Mouse (Mus musculus) left cerebral cortex, postnatal 4 days (tissue): Measurements from ENCODE around the gene Map6d1. TPM values are rescaled to one million over a fixed set of nuclear protein-coding genes. Genes with fewer than 3 reads are reported as not detected.

Experiments used
- DNase-seq: peaks from one replicate; pipeline ENCODE4 v3.0.0-alpha.2; 2022
- intact Hi-C: fragments of 180-260 bp; cut with DNase I; formaldehyde crosslinking; loops from one replicate; pipeline ENCODE4 v1.15.1; 2025
- total RNA-seq, 2 experiments: library from RNA; stranded (reverse); gene quantifications; 2 replicates each; pipeline ENCODE4 v1.2.3; 2021

Map6d1 gene
- total RNA-seq, 2 experiments from 2014 or later = 8.4 to 9.0 TPM

DNA sequence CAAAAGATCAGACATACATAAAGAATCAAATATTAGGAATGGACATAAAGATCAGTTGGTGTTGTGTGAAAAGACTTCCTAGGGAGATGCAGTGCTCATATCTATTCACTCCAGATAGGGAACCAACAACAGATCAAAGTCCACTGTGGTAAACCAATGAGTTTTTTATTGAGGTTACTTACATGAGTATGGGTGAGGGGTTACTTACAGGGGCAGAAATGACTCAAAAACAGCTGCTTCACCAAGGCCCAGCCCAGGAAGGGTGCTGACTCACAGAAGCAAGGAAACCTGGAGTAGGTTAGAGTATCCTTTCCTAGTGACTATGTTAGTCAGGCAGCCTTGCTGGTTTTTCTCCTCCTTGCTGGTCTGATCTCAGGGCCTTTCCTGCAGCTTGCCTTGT is 49.1 kb downstream of the Map6d1 start:
- DNase-seq = no peak
- intact Hi-C loops = no loop called here

DNA sequence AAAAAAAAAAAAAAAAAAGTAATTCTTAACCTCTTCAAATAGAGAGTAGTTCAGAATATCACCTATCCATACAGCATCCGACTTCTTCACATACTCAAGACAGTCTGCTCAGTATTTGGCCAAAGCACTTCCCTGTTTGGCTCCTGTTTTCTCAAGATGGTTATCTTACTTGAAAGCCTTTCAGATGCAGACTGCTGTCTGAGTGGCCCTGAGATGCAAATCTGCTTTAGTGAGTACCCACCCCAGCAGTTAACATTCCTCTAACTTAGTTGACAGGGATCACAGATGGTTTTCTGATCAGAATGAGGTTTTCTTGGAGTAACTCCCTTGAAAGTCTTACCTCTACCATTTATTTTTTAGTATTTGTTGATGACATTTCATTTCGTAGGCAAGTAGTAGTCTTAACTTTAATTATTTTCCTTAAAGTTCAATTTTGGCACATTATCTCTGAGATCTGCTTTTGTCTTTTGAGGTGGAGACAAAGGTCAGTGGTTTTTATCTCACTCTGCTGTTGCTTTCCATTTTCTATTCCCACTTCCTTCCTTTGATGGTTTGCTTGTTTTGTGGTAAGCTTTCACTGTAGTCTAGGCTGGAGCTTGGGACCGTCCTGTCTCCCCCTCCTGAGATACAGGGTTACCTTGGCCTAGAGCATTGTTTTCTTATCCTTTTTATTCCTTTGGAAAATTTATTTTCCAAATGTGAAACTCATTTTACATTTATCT is 49.8 kb downstream of the Map6d1 start:
- intact Hi-C loops = no loop called here
- no peak for DNase-seq

DNA sequence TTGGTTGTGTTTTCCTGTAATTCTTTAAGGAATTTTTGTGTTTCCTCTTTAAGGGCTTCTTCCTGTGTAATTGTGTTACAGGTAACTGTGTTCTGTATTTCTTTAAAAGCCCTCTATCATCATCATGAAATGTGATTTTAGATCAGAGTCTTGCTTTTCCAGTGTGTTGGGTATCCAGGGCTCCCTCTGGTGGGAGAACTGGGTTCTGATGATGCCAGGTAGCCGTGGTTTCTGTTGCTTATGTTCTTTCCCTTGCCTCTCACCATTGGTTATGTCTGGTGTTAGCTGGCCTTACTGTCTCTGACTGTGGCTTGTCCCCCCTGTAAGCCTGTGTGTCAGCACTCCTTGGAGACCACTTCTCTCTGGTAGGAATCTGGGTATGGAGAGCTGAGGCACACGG is 55.8 kb downstream of the Map6d1 start:
- intact Hi-C loops = loop anchor here (10.0 kb wide), 1 partner anchor 461 kb away; no protein-coding TSS in a partner anchor
- DNase-seq = no peak

Other genes starting within 250 kb of the Map6d1 start
- 10 to 100 TPM; 73.1 to 73.4 TPM for gene Klhl24, start 143.8 kb downstream of the Map6d1 start, total RNA-seq
- 10 to 100 TPM; 61.1 to 65.8 TPM for gene Yeats2, start 100.3 kb downstream of the Map6d1 start, total RNA-seq
- 10 to 100 TPM; 68.6 to 69.6 TPM for gene Parl, start 61.0 kb upstream of the Map6d1 start, total RNA-seq
- not detected for gene Cyp2ab1, start 84.0 kb upstream of the Map6d1 start, total RNA-seq
- gene Abcc5, start 185.0 kb upstream of the Map6d1 start, total RNA-seq = 100 to 1,000 TPM; 200 to 212 TPM